Mouse (Mus musculus) megakaryocyte, adult 5-6 weeks (primary cell): ENCODE data around the gene Elf2. TPM values are rescaled to one million over a fixed set of nuclear protein-coding genes. Genes with fewer than 3 reads are reported as not detected.
A peak's percentile ranks its signal among the peaks of the same experiment; 100 is the strongest.

Experiments used
- ATAC-seq: 2 replicates; pipeline ENCODE4 v1.8.0; 2016; ENCODE audit warnings: mild to moderate bottlenecking, inconsistent platforms; ENCODE audit not compliant: poor library complexity, severe bottlenecking
- total RNA-seq, 2 experiments: library from RNA; stranded (forward) in 1 of 2; stranded (reverse) in 1 of 2; fragments of 153-499, 151-499 nt in 1 of 2; fragments of 221-1000, 200-1000 nt in 1 of 2; gene quantifications; 2 replicates each; pipeline versions ENCODE4 v1.2.3 to v1.2.4; 2015 to 2017

Elf2 gene
- total RNA-seq, 2 experiments from 2014 or later, result 39.6 to 98.4 TPM

DNA sequence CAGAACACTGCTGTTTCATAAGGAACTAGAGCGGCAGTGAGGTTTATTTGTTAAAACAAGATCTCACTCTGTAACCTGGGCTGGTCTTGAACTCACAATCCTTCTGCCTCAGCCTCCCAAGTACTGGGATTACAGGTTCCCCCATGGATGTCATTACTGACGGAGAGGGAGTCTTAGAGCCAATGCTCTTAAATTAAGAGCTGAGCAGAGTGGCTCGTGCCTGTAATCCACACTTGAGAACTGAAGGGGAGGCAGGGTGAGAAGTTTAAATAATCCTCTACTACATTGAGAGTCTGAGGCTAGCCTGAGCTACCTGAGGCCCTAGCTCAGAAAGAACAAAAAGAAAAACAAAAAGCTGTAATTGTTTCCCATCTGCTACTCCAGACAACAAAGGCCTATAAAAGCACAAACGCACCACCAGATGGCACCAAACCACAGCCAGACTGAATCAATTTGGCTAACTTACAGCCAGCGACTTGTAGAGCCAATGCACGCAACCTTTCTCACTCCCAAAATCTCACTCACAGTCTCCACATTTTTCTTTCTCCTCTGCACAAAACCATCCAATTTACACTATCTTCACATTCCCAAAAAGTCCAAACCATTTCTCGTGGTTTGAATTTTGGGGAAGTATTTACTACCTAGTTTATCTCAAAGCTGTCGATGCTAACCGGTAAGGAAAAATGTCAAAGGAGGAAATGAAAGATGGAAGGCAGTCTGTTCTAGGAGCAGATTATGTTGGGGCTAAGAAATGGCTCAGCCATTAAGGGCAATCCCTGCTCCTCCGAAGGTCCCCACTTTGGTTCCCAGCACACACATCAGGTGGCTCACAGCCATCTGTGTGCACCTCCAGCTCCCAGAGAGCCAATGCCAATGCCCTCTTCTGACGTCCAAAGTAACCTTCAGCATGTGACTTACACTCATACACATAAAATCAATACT lies 51.3 kb downstream of the Elf2 start:
- peak; percentile 92 for ATAC-seq

DNA sequence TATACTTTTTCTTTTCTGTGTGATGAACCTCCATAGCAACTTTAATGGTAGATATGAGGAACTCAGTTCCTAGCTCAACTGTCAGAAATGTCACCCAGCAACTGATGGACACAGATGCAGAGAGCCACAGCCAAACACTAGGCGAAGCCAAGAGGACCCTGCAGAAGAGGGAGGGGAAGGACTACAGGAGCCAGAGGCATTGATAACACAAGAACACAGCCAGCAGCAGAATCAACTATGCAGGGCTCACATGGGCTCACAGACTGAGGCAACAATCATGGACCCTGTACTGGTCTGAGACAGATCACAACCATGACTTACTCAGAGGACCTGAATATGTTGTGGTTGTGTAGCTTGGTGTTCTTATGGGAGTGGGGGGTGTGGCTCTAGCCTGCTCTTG lies 56.1 kb downstream of the Elf2 start:
- no peak for ATAC-seq

DNA sequence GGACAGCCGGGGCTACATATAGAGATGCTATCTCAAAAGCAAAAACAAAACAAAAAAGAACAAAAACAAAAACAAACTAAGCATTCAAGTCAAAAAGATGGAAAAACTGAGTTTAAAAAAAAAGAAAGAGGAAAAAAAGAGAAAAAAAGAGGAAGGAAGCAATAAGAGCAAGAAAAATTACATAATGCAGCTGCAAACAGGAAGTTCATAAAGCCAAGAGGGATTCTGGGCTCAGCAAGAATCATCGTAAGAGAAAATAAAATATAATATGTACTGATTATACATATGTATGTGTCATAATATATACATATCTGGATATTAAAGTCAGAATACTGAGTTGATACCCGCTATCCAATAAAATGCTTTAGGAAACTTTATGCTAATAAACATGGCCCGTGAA lies 58.7 kb downstream of the Elf2 start:
- ATAC-seq, result no peak

DNA sequence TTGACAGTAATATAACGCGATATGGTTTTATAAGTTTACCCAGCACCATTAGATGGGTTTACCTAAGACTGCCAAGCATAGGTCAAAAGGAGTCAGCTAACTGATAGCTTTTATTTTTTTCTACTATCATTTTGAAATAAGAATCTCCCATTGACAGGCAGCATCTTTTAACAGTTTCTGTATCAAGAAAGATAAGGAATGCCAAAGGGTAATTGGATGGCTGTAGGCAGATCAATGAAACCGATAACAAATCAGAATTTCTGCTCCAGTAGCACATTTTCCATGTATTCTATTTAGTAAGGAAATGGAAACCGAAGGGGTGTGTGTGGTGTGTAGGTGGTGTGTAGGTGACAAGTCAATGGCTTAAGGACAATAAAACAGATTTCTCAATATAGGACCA lies 62.0 kb downstream of the Elf2 start:
- ATAC-seq, result no peak

DNA sequence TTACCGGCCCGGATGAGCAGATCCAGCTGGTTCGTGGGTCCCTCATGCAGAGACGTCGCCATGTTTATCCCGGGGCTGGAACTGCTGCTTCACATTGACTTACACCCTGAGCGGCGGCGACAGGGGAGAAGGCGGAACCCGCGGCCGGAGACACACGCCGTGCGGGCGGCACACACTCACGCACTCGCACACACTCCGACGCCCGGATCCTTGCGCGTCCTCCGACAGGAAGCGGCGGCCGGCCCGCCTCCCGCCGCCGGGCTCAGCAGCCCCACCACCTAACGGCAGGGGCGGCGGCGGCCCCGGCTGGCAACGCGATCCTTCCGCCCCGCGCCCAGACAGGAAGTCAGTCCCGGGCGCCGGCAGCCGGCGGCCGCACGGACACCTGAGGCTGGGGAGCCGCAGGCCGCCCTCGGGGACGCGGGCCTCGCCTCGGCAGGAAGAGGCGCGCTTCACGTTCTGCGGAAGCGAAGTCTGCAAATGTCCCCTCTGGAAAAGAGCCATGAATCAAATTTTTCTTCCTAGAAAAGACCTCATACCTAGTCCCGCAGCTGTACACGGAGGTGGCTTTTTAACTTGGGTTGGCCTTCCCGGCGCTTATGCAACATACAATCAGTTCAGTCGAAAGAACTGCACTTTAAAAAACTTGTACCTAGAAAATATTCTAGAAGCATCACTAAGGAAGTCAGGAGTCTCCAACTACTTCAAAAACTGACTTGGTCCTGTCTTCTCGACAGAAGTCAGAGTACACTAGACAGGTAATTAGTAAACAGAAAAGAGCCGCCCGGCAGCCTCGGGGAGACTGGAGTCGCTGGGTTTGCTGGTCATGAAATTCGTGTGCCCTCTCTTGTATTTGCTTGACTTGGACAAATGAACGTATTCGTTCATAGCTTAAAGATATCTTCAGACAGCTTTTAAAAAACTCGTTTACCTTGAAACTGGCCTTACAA lies 63.0 kb downstream of the Elf2 start:
- peak; percentile 73 for ATAC-seq

DNA sequence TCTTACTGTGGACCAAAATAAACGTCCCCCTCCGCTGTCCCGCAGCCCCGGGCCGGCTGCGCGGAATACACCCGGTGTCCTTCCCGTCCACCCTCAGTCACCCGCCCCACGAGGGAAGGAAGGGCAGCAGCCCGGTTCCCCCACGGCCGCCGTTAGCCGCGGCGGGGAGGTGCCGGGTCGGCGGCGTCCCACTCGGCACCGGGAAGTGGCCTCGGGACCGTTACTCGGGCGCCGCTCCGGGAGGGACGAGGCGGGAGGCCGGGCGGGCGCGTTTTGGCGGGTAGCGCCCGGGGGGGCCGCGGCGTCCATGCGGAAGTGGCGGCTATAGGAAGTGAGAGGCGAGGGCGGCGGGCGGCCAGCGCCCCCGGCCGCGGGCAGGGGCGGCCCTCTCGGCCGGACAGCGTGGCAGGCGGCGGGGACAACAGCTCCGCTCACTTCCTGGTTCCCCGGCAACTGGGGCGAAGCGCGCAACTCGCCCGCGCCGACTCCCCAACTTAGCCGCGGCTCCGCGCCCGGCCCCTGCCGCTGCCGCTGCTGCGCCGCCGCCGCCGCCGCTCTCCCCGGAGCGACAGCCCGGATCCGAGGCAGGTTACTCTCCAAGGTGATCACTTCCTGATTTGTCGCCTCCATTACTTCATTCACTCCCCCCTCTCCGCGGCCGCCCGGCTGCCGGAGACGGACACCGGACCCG lies 63.9 kb downstream of the Elf2 start:
- peak; percentile 25 for ATAC-seq

DNA sequence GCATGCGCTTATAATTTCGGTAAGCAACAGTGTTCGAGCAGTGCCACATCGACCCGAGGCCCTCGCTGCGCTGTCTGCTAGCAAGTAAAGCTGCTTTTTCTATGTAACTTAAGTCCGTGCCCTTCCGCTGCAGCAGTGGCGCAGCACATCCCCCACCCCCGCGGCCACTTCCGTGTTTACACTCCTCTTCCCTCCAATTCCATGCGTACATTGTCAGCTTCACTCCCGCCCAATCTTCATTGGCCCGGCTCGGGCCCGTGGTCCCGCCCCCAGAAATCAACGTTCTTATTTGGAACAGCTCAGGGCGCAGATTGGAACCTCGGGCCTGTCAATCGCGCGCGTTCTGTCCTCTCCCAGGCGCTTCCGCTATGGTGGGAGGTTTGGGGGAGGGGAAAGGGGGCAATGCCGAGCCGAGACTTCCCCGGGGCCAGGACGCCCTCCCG lies 64.5 kb downstream of the Elf2 start:
- peak; percentile 86 for ATAC-seq

DNA sequence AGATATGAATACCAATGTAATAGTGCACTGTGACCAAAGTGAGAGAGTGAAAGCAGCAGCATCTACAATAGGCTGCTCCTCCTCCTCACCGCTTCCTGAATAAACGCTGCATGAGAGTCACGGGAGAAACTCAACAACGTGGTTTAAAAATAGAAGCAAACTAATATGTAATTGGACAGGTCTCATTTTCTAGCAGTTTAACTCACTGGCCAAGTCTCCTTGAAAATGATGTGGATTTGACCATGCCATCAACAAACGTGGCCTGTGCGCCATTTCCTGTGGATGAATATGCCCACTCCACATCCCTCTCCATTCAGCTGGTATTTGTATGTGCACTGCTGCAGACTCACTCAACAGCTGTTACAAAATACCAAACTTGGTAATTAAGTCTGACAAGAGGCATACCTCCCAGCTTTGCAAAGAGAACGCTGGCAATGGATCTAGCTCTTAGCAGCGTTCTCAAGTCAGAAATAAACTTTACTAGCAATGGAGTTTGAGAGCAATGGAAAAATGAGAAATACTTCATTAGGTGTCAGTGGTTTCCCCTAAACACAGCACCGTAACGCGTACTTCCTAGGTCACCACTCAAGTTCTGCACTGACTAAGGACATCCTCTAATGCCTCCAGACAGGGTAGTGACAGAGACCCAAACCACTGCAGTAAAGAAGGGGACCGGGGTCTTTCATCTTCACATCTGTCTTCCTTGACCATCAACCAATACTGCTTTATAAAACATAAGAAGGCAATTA lies 70.2 kb downstream of the Elf2 start:
- ATAC-seq, result peak; percentile 73

DNA sequence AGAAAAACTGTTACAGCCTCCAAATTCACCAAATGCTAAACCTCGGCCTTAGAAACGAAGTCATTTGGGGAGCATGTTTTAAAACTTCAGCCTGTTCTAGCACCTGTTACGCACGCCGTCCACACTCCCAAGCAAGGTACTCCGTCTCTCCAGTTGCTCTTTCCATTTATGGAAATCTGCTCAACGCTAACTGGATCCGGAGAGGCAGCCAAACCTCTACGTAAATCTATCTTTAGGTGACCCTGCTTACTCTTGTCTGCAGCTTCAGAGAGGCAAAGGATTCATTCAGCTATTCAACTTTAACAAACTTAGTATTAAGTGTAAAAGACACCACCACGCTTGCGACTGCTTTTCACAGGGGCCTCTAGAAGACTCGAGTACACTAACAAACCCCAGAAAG lies 72.0 kb downstream of the Elf2 start:
- no peak for ATAC-seq

DNA sequence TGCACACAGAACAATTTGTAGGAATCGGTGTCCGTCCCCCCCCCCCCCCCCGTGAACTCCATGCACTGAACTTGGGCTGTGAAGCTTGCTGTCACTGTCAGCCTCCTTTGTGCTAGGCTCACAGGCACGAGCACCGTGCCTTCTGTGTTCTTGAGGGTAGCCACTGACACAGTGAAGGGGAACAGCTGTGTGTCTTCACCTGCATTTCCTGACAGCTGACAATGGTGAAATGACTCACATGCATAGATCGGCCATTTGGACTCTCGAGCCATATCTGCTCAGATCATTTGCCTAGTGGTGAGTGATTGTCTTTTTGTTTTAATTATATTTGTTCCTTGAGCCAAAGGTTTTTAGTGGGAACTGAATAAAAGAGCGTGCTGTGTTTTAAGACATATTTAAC lies 77.5 kb downstream of the Elf2 start:
- no peak for ATAC-seq

DNA sequence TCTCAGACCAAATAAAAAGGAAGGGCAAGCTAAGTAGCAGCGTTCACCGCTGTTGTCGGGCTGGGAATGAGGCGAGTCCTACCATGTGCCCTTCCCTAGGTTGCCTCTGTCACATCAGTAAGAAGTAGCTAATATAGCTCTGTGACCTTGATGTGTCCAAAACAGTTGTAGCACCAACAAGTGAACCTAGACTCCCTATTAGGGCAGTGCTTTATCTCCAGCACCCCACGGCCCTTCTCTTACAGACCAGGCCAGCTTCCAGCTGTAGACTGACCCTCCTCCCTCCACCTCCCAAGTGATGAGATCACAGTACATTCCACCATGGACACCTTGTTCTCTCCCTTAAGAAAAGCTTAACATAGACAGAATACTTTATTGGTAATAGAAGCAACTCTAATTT lies 82.4 kb downstream of the Elf2 start:
- ATAC-seq, result no peak

DNA sequence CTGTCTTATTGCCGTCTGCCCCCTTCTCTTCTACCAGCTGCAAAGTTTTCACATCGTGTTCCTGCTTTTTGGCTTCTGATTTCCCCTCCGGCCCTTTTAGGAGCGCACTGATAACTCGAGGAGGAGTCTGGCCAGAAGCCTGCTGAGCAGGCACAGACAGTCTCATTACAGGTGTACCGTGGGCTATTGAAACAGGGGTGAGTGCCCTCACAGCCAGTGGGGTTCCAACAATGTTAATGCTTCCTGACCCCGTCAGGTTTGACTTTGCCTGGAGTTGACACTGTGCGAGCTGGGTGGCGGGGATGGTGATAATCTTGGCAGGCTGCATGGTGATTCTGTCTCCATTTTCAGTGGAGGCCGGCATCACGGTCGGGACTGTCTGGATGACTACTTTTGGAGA lies 84.0 kb downstream of the Elf2 start:
- ATAC-seq, result no peak

DNA sequence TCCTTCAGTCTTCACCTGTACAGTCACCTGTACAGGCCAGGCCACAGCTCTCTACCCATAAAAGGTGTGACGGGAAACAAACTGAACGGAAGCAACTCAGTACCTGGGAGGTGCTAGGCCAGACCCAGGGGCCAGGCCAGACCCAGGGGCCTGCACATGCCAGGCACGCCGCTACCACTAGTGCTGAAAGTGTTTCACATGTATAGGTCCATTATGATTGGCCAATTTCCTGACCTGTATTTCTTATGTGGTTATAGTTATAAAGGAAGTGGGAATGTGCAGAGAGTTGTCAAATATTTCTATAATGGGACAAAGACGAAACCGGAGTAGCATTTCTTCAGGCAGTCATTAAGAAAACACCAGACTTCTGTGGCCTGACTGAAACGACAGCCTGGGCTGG lies 85.7 kb downstream of the Elf2 start:
- peak; percentile 78 for ATAC-seq

DNA sequence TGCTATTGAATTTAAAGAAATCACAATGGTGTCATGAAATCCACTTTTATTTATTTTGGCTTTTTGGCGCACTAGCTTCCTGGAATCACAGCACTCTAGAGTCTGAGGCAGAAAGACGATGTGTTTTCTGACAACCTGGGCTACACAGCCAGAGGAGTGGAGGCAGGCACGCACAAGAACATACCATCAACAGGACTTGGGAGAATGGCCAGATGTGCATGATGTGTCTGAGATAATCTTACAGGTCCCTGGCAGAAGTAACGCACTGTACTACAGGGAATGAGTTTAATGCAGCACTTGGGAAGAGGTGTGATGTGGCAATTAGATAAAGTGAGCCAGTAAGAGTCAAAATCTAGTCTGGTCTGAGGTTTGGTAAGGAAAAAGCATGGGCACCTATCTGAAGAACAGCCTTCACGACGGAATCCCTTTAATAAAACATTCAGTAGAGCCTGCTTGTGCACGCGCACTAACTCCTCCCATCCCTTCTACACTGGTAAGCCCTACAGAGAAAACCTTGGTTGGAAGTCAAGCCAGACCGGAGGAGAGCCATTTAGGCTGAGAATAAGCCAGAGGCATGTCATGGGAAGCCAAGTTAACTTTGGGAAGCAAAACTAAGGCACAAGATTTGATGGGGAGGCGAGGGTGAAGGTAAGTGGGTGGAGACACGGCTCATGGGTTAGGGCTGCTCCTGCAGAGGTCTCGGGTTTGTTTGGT lies 87.6 kb downstream of the Elf2 start:
- no peak for ATAC-seq

DNA sequence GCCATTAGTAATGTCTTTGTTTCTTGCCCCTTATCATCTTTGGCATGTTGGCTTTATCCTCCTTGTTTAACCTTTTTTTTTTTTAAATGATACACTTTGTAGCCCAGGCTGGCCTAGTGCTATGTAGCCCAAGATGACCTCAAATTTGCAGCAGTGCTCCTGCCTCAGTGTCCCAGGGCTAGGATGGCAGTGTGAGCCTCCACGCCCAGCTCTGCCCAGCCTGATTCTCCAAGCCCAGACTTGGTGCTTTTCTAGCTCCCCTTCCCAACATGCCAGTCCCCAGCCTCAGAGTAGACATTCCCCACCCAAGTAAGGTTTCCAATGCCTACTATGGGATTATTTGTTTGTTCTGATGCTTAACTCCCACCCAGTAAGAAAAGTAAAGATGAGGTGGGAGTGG lies 88.2 kb downstream of the Elf2 start:
- no peak for ATAC-seq

DNA sequence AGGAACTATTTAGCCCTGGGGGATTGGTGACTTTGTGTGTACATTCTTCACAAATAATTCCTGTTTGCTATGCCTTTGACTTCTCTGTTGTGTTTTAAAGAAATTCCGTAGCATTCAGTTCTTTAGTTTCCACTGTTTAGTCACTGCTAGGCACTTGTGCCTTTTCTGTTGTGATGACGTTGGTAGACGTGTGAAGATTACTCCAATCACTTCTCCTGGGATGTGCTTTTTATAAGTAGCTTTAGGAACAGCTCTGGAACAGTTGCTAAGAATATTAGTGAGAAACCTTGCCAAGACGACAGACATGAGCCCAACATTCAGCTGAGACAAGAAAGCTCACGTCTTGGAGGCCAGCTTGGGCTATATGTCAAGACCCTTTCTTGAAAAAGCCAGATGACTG lies 89.4 kb downstream of the Elf2 start:
- ATAC-seq, result no peak

DNA sequence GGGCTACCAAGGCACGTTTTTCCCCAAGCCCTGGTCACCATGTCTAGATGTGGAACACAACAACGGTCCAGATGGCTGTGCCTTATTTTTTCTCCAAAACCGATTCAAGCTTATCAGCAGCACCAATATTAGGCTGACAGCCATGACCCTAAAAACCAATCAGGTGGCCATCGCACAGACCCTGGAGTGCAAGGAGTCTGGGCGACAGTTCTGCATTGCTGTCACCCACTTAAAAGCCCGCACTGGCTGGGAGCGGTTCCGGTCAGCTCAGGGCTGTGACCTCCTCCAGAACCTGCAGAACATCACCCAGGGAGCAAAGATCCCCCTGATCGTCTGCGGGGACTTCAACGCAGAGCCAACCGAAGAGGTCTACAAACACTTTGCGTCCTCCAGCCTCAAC lies 90.6 kb downstream of the Elf2 start:
- ATAC-seq, result no peak

DNA sequence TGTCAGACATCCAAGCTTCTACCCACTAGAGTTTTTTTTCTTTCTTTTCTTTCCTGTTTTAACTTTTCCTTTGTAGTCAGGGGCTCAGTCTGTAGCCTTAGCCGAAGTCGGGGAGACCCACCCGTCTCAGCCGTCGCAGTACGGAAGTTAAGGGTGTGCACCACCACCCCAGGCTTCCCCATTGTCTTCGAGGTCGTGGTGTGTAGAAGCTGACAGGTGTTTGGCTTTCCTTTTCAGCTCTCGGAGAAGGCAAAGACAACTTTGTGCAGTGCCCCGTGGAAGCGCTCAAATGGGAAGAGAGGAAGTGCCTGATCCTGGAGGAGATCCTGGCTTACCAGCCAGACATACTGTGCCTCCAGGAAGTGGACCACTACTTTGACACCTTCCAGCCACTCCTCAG lies 91.0 kb downstream of the Elf2 start:
- no peak for ATAC-seq

DNA sequence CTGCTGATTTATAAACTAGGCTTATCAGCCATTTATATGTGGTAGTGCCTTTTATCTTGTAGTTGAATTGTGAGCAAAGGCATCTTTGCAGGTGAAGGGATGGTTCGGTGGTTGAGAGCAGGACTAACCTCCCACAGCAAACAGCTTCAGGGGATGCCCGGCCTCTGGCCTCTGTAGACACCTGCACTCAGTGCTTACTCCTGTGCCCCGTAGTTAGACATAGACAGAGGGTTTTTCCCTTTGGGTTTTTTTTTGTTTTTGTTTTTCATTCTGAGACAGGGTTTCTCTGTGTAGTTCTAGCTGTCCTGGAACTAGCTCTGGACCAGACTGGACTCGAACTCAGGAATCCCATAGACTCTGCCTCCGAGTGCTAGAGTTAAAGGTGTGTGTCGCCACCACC lies 91.9 kb downstream of the Elf2 start:
- no peak for ATAC-seq

DNA sequence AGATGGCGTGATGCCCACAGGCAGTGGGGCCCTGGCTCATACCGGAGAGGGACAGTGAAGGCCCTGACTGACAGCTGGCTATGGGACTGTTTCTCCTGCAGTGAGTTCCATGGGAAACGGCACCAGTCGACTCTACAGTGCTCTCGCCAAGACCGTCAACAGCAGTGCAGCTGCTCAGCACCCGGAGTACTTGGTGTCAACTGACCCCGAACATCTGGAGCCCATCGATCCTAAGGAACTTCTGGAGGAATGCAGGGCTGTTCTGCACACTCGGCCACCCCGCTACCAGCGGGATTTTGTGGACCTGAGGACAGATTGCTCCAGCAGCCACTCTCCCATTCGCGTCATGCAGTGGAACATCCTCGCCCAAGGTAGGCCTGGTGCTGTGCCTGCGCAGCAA lies 92.8 kb downstream of the Elf2 start:
- no peak for ATAC-seq
